Mouse (Mus musculus): ENCODE data around the gene Gen1. TPM values are rescaled to one million over a fixed set of nuclear protein-coding genes. Genes with fewer than 3 reads are reported as not detected.

Gen1 gene
- polyA plus RNA-seq, 1 experiment from 2014 or later: 3.9 TPM

GRCm38 (mm10) chr12:11267030-11267429 is 1.4 kb upstream of the Gen1 start:
- Histone ChIP-seq H3K9me3 (no peaks in the 10 kb centered on the region), H3K9ac (replicated peaks) (peak overlapping the region; percentile 90), H3K27me3 (no peaks in the 10 kb centered on the region), H3K4me3 (peak overlapping the region; percentile 91), H3K4me1 (peaks cover 34% of the 10 kb centered on the region), H3K27ac (replicated peaks) (no peak overlapping the region), H3K4me2 (replicated peaks) (peak overlapping the region; percentile 64), H3K36me3 (no peaks in the 10 kb centered on the region)
- no peak for ATAC-seq (replicated peaks)
- WGBS: 2% methylated on average over 4 of the region's 4 CpGs

GRCm38 (mm10) chr12:11266282-11266985 is 833 bp upstream of the Gen1 start:
- WGBS: under 1% methylated on average over 51 of the region's 51 CpGs
- ATAC-seq (replicated peaks): peak; percentile 81
- peak overlapping the region; percentile 64 for H3K4me2 ChIP-seq (replicated peaks)
- H3K36me3 ChIP-seq: no peaks in the 10 kb centered on the region
- peak overlapping the region; percentile 91 for H3K4me3 ChIP-seq
- H3K9ac ChIP-seq (replicated peaks): peak overlapping the region; percentile 90
- no peaks in the 10 kb centered on the region for H3K9me3 ChIP-seq
- H3K4me1 ChIP-seq: peaks cover 34% of the 10 kb centered on the region
- H3K27ac ChIP-seq (replicated peaks): peak overlapping the region; percentile 90
- H3K27me3 ChIP-seq: no peaks in the 10 kb centered on the region

- 6% methylated on average over 13 of the region's 13 CpGs for WGBS
- no peak for ATAC-seq (replicated peaks)
- peak overlapping the region; percentile 90; the same call in 1 of the 2 replicates for H3K9ac ChIP-seq (replicated peaks)
- H3K27me3 ChIP-seq: no peaks in the 10 kb centered on the region
- peak overlapping the region; percentile 91 for H3K4me3 ChIP-seq
- H3K4me2 ChIP-seq (replicated peaks): peak overlapping the region; percentile 79
- no peaks in the 10 kb centered on the region for H3K9me3 ChIP-seq
- H3K36me3 ChIP-seq: no peaks in the 10 kb centered on the region
- H3K27ac ChIP-seq (replicated peaks): no peak overlapping the region
- H3K4me1 ChIP-seq: peaks cover 34% of the 10 kb centered on the region
Observed at GRCm38 (mm10) chr12:11264895-11265294, 706 bp downstream of the Gen1 start.

- Histone ChIP-seq H3K4me3 (no peak overlapping the region), H3K27ac (replicated peaks) (no peak overlapping the region), H3K36me3 (no peaks in the 10 kb centered on the region), H3K9ac (replicated peaks) (no peak overlapping the region), H3K4me2 (replicated peaks) (no peak overlapping the region), H3K27me3 (no peaks in the 10 kb centered on the region), H3K4me1 (no peaks in the 10 kb centered on the region), H3K9me3 (no peaks in the 10 kb centered on the region)
- no peak for ATAC-seq (replicated peaks)
- WGBS: 79% methylated on average over 3 of the region's 3 CpGs
Observed at GRCm38 (mm10) chr12:11250322-11250721, 15.3 kb downstream of the Gen1 start.

GRCm38 (mm10) chr12:11247460-11247859 is 18.1 kb downstream of the Gen1 start:
- Histone ChIP-seq H3K4me1 (no peaks in the 10 kb centered on the region), H3K4me3 (no peak overlapping the region), H3K9ac (replicated peaks) (no peak overlapping the region), H3K9me3 (no peaks in the 10 kb centered on the region), H3K27ac (replicated peaks) (no peak overlapping the region), H3K36me3 (0 out of 2 replicates have a peak, but pooled peaks cover 3% of the 10 kb centered on the region), H3K4me2 (replicated peaks) (no peak overlapping the region), H3K27me3 (no peaks in the 10 kb centered on the region)
- WGBS: 98% methylated on average over 1 of the region's 1 CpGs
- no peak for ATAC-seq (replicated peaks)

GRCm38 (mm10) chr12:11235996-11236395 is 29.6 kb downstream of the Gen1 start:
- 68% methylated on average over 2 of the region's 2 CpGs for WGBS
- H3K27ac ChIP-seq (replicated peaks): no peak overlapping the region
- no peak overlapping the region for H3K4me2 ChIP-seq (replicated peaks)
- no peaks in the 10 kb centered on the region for H3K36me3 ChIP-seq
- H3K27me3 ChIP-seq: no peaks in the 10 kb centered on the region
- ATAC-seq (replicated peaks): no peak
- H3K4me3 ChIP-seq: no peak overlapping the region
- no peak overlapping the region for H3K9ac ChIP-seq (replicated peaks)
- H3K9me3 ChIP-seq: no peaks in the 10 kb centered on the region
- no peaks in the 10 kb centered on the region for H3K4me1 ChIP-seq

- WGBS: 80% methylated on average over 2 of the region's 2 CpGs
- H3K27ac ChIP-seq (replicated peaks): no peak overlapping the region
- no peak for ATAC-seq (replicated peaks)
- H3K9me3 ChIP-seq: no peaks in the 10 kb centered on the region
- no peaks in the 10 kb centered on the region for H3K4me1 ChIP-seq
- H3K4me2 ChIP-seq (replicated peaks): no peak overlapping the region
- no peak overlapping the region for H3K9ac ChIP-seq (replicated peaks)
- H3K4me3 ChIP-seq: no peak overlapping the region
- H3K36me3 ChIP-seq: no peaks in the 10 kb centered on the region
- H3K27me3 ChIP-seq: no peaks in the 10 kb centered on the region
Observed at GRCm38 (mm10) chr12:11230267-11230666, 35.3 kb downstream of the Gen1 start.

GRCm38 (mm10) chr12:11226529-11227268 is 38.9 kb downstream of the Gen1 start:
- ATAC-seq (replicated peaks): no peak
- H3K9ac ChIP-seq (replicated peaks): no peak overlapping the region
- WGBS: 88% methylated on average over 5 of the region's 5 CpGs
- no peak overlapping the region for H3K27ac ChIP-seq (replicated peaks)
- H3K4me3 ChIP-seq: no peak overlapping the region
- H3K36me3 ChIP-seq: no peaks in the 10 kb centered on the region
- H3K27me3 ChIP-seq: no peaks in the 10 kb centered on the region
- H3K4me1 ChIP-seq: peaks cover 1% of the 10 kb centered on the region; the same call in 1 of the 2 replicates
- no peaks in the 10 kb centered on the region for H3K9me3 ChIP-seq
- no peak overlapping the region for H3K4me2 ChIP-seq (replicated peaks)

GRCm38 (mm10) chr12:11226123-11226522 is 39.5 kb downstream of the Gen1 start:
- no peak for ATAC-seq (replicated peaks)
- Histone ChIP-seq H3K27ac (replicated peaks) (no peak overlapping the region), H3K9me3 (no peaks in the 10 kb centered on the region), H3K4me2 (replicated peaks) (no peak overlapping the region), H3K9ac (replicated peaks) (no peak overlapping the region), H3K36me3 (no peaks in the 10 kb centered on the region), H3K27me3 (no peaks in the 10 kb centered on the region), H3K4me1 (peaks cover 4% of the 10 kb centered on the region; the same call in 1 of the 2 replicates), H3K4me3 (no peak overlapping the region)
- WGBS: 45% methylated on average over 1 of the region's 1 CpGs

- no peaks in the 10 kb centered on the region for H3K27me3 ChIP-seq
- no peak for ATAC-seq (replicated peaks)
- no peak overlapping the region for H3K4me2 ChIP-seq (replicated peaks)
- no peak overlapping the region for H3K27ac ChIP-seq (replicated peaks)
- H3K36me3 ChIP-seq: no peaks in the 10 kb centered on the region
- WGBS: 4% methylated on average over 5 of the region's 5 CpGs
- H3K4me3 ChIP-seq: no peak overlapping the region
- H3K4me1 ChIP-seq: peaks cover 4% of the 10 kb centered on the region; the same call in 1 of the 2 replicates
- H3K9me3 ChIP-seq: no peaks in the 10 kb centered on the region
- H3K9ac ChIP-seq (replicated peaks): no peak overlapping the region
Observed at GRCm38 (mm10) chr12:11224722-11225121, 40.9 kb downstream of the Gen1 start.

- H3K9me3 ChIP-seq: no peaks in the 10 kb centered on the region
- no peak for ATAC-seq (replicated peaks)
- H3K4me1 ChIP-seq: peaks cover 4% of the 10 kb centered on the region; the same call in 1 of the 2 replicates
- 96% methylated on average over 10 of the region's 10 CpGs for WGBS
- no peak overlapping the region for H3K9ac ChIP-seq (replicated peaks)
- H3K27ac ChIP-seq (replicated peaks): no peak overlapping the region
- no peaks in the 10 kb centered on the region for H3K36me3 ChIP-seq
- H3K4me2 ChIP-seq (replicated peaks): no peak overlapping the region
- H3K4me3 ChIP-seq: no peak overlapping the region
- H3K27me3 ChIP-seq: no peaks in the 10 kb centered on the region
Observed at GRCm38 (mm10) chr12:11223090-11223489, 42.5 kb downstream of the Gen1 start.

GRCm38 (mm10) chr12:11222566-11222965 is 43.0 kb downstream of the Gen1 start:
- Histone ChIP-seq H3K4me2 (replicated peaks) (no peak overlapping the region), H3K36me3 (no peaks in the 10 kb centered on the region), H3K9ac (replicated peaks) (no peak overlapping the region), H3K4me3 (no peak overlapping the region), H3K27ac (replicated peaks) (no peak overlapping the region), H3K9me3 (no peaks in the 10 kb centered on the region), H3K4me1 (peaks cover 4% of the 10 kb centered on the region; the same call in 1 of the 2 replicates), H3K27me3 (no peaks in the 10 kb centered on the region)
- 69% methylated on average over 3 of the region's 3 CpGs for WGBS
- ATAC-seq (replicated peaks): no peak

Data from forebrain, embryonic 15.5 days (tissue).